Mouse (Mus musculus): ENCODE data around the gene Lrrc26. TPM values are rescaled to one million over a fixed set of nuclear protein-coding genes. Genes with fewer than 3 reads are reported as not detected.

Lrrc26 gene
- total and polyA plus RNA-seq, 2 experiments from 2014 or later = 0.20 to 1.0 TPM

DNA sequence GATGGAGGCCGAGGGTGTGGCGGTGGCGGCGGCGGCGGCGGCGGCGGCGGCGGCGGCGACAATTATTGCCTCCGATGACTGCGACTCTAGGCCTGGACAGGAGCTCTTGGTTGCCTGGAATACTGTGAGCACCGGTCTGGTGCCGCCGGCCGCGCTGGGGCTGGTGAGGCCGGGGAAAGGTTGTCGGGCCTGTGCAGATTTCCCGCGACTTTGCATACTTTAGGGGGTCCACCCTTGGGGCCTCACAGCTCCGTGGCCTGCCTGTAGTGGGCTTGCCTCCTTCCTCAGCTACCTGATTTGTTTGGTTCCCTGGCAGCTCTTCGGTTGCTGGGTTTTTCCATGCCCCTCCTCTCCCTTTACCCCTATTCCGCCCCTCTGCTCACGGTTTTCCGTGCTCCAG lies 17.2 kb upstream of the Lrrc26 start:
- WGBS = under 1% methylated on average over 16 of the region's 29 CpGs
- H3K4me3 ChIP-seq (ENCODE audit: low read length) = peak overlapping the region; percentile 89
- no peak for TF ChIP-seq CTCF (IDR thresholded peaks at IDR 0.05; ENCODE audit: low read depth)
- peak; percentile 69 for ATAC-seq
- peaks cover 23% of the 10 kb centered on the region for H3K4me1 ChIP-seq (ENCODE audit: insufficient read depth, low read length)
- no peak for DNase-seq (ENCODE audit: low spot score)
- H3K4me2 ChIP-seq (ENCODE audit: low read depth, low read length) = peak overlapping the region; percentile 95
- H3K27me3 ChIP-seq (ENCODE audit: insufficient read depth, low read length) = no peaks in the 10 kb centered on the region
- peaks cover 49% of the 10 kb centered on the region for H3K36me3 ChIP-seq (ENCODE audit: insufficient read depth, low read length)
- peak overlapping the region; percentile 87 for H3K27ac ChIP-seq
- H3K9ac ChIP-seq (replicated peaks; ENCODE audit: low read length) = peak overlapping the region; percentile 79
- H3K9me3 ChIP-seq (ENCODE audit: low read length) = no peaks in the 10 kb centered on the region

- DNase-seq (ENCODE audit: low spot score) = no peak
- Histone ChIP-seq H3K36me3 (ENCODE audit: insufficient read depth, low read length) (peaks cover 54% of the 10 kb centered on the region), H3K4me3 (ENCODE audit: low read length) (peak overlapping the region; percentile 89), H3K27me3 (ENCODE audit: insufficient read depth, low read length) (no peaks in the 10 kb centered on the region), H3K27ac (peak overlapping the region; percentile 87), H3K4me2 (ENCODE audit: low read depth, low read length) (peak overlapping the region; percentile 95), H3K4me1 (ENCODE audit: insufficient read depth, low read length) (peaks cover 20% of the 10 kb centered on the region), H3K9ac (replicated peaks; ENCODE audit: low read length) (peak overlapping the region; percentile 79), H3K9me3 (ENCODE audit: low read length) (no peaks in the 10 kb centered on the region)
- 38% methylated on average over 16 of the region's 16 CpGs for WGBS
- TF ChIP-seq CTCF (IDR thresholded peaks at IDR 0.05; ENCODE audit: low read depth) = no peak
- ATAC-seq = no peak
These were observed 16.7 kb upstream of the Lrrc26 start for GRCm38 (mm10) chr2:25273010-25273409.

DNA sequence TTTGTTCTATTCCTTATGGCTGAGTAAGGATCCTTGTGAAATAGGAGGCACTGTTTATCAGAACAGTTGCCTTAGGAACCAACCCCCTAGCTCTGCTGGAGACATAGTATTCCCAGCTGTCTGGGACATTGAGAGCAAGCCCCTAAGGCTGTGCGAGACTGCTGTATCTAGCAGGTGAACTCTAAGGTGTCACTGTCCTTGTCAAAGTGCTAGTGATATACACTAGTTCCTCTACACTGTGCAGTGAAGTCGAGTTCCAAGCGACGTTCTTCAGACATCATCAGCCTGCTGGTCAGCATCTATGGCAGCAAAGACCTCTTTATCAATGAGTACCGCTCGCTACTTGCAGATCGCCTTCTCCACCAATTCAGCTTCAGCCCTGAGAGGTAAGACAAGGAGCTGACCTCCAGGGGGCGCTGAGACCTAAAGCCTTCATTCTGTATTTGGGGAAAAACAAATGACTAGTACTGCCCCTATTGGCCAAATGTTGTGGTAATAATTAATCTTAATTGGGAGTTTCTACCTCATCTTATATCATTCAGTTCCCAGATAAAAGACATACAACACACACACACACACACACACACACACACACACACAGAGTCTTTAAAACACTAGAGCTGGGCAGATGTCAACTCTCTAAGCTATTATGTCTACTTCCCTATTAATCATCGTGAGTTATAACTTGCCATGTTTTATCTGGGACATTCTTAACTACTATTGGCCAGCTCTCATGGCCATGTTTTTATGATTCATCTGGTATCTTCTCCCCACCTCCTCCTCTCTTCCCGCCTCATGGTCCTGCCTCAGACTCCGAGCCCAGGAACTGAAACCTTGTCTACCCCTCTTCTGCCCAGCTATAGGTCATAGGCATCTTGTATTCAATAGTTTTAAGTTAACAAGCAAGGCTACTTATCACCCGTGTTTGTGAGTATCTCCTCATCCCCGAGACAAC lies 10.5 kb upstream of the Lrrc26 start:
- Histone ChIP-seq H3K36me3 (ENCODE audit: insufficient read depth, low read length) (peaks cover 80% of the 10 kb centered on the region), H3K27ac (no peak overlapping the region), H3K27me3 (ENCODE audit: insufficient read depth, low read length) (no peaks in the 10 kb centered on the region), H3K4me2 (ENCODE audit: low read depth, low read length) (no peak overlapping the region), H3K9me3 (ENCODE audit: low read length) (no peaks in the 10 kb centered on the region), H3K4me1 (ENCODE audit: insufficient read depth, low read length) (no peaks in the 10 kb centered on the region), H3K9ac (replicated peaks; ENCODE audit: low read length) (no peak overlapping the region), H3K4me3 (ENCODE audit: low read length) (no peak overlapping the region)
- 60% methylated on average over 13 of the region's 13 CpGs for WGBS
- ATAC-seq (peak; percentile 62), DNase-seq (ENCODE audit: low spot score) (peak; percentile 93)
- peak; percentile 90 for TF ChIP-seq CTCF (IDR thresholded peaks at IDR 0.05; ENCODE audit: low read depth)

DNA sequence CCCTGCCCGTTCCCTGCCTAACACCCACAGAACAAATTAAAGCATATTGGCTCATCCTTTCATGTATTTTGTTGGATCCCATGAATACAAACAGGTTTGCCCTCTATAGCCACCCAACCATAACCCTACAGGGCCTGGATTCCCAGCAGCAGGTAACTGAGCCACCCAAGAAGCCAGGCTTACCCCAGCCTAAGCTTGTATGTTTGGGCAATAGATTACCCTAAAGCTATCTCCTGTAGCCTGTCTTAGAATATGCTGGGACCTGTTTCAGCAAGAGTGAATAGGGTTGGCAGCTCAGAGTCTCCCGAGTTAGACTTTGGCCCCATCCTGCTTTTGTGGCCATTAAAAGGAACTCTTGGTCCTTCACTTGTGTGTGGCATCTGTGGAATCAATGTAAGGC lies 4.2 kb upstream of the Lrrc26 start:
- no peak for ATAC-seq
- peaks cover 39% of the 10 kb centered on the region for H3K36me3 ChIP-seq (ENCODE audit: insufficient read depth, low read length)
- no peak overlapping the region for H3K9ac ChIP-seq (replicated peaks; ENCODE audit: low read length)
- no peak overlapping the region for H3K4me3 ChIP-seq (ENCODE audit: low read length)
- no peaks in the 10 kb centered on the region for H3K9me3 ChIP-seq (ENCODE audit: low read length)
- no peak overlapping the region; the same call in 1 of the 2 replicates for H3K27ac ChIP-seq
- H3K4me1 ChIP-seq (ENCODE audit: insufficient read depth, low read length) = peaks cover 26% of the 10 kb centered on the region; the same call in 1 of the 2 replicates
- no peak for TF ChIP-seq CTCF (IDR thresholded peaks at IDR 0.05; ENCODE audit: low read depth)
- no peak overlapping the region for H3K4me2 ChIP-seq (ENCODE audit: low read depth, low read length)
- WGBS = 88% methylated on average over 2 of the region's 2 CpGs
- DNase-seq (ENCODE audit: low spot score) = no peak
- H3K27me3 ChIP-seq (ENCODE audit: insufficient read depth, low read length) = no peaks in the 10 kb centered on the region

DNA sequence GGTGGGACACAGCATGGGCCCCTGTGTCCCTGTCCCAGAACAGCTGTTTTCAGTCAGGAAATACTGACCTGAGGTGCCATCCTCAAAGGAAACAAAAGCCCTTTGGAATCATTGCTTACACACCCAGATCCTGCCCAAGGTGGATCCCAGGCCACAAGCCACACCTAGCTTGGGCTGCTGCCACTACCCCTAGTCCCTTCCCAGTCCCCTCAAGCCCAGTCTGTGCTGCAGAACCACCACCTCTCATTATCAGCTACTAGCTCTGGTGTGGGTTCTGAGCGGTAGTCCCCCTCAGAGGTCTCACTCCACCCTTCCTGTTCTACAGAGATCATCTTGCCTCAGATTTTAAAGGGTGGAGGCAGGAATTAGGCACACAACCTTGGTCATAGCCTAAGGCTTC lies 3.4 kb upstream of the Lrrc26 start:
- no peak overlapping the region for H3K4me2 ChIP-seq (ENCODE audit: low read depth, low read length)
- ATAC-seq = no peak
- WGBS = 72% methylated on average over 1 of the region's 1 CpGs
- no peak overlapping the region; the same call in 1 of the 2 replicates for H3K27ac ChIP-seq
- H3K36me3 ChIP-seq (ENCODE audit: insufficient read depth, low read length) = peaks cover 32% of the 10 kb centered on the region
- no peak overlapping the region for H3K9ac ChIP-seq (replicated peaks; ENCODE audit: low read length)
- H3K27me3 ChIP-seq (ENCODE audit: insufficient read depth, low read length) = no peaks in the 10 kb centered on the region
- no peaks in the 10 kb centered on the region for H3K9me3 ChIP-seq (ENCODE audit: low read length)
- DNase-seq (ENCODE audit: low spot score) = no peak
- H3K4me1 ChIP-seq (ENCODE audit: insufficient read depth, low read length) = peaks cover 32% of the 10 kb centered on the region; the same call in 1 of the 2 replicates
- no peak overlapping the region for H3K4me3 ChIP-seq (ENCODE audit: low read length)
- TF ChIP-seq CTCF (IDR thresholded peaks at IDR 0.05; ENCODE audit: low read depth) = no peak

- Histone ChIP-seq H3K4me2 (ENCODE audit: low read depth, low read length) (no peak overlapping the region), H3K27me3 (ENCODE audit: insufficient read depth, low read length) (0 out of 2 replicates have a peak, but pooled peaks cover 6% of the 10 kb centered on the region), H3K27ac (no peak overlapping the region), H3K9ac (replicated peaks; ENCODE audit: low read length) (no peak overlapping the region), H3K4me3 (ENCODE audit: low read length) (no peak overlapping the region), H3K9me3 (ENCODE audit: low read length) (no peaks in the 10 kb centered on the region), H3K4me1 (ENCODE audit: insufficient read depth, low read length) (peaks cover 32% of the 10 kb centered on the region; the same call in 1 of the 2 replicates), H3K36me3 (ENCODE audit: insufficient read depth, low read length) (peaks cover 28% of the 10 kb centered on the region)
- no peak for TF ChIP-seq CTCF (IDR thresholded peaks at IDR 0.05; ENCODE audit: low read depth)
- DNase-seq (ENCODE audit: low spot score) (no peak), ATAC-seq (no peak; the same call in 1 of the 2 replicates)
- 42% methylated on average over 7 of the region's 7 CpGs for WGBS
These were observed 2.7 kb upstream of the Lrrc26 start for GRCm38 (mm10) chr2:25286837-25287636.
